In the genomic region with DNA sequence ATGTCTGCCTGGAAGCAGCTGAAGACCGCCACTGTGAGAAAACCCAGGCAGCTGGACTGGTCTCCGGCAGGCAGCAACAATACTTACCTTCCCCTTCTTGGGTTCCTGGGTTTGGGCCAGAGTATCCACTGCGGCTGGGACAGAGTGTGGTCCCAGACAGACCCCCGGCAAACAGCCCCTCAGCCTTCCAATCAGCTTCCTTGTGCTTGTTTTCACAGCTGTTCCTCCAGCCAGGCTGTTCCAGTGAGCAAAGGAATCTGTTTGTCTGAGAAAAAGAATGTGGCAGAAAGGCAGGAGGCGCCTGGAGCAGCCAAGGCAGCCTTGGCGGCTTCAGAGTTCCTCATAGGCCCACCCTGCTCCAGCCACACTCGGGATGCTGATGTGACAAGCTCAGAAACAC, we compare ENCODE assay signal across 12 mouse cellular contexts.
DNase-seq lines count a peak whose midpoint lies in the region; ATAC-seq and TF ChIP-seq lines count a peak whose summit lies in the region.
"Had no signal": no experiment of that assay in that cellular context is flagged by ENCODE, and none has a peak within 500 bp of the region (broad histone marks: within the 10 kb centered on the region; RNA-seq: fewer than 3 reads in every experiment).

No protein-coding gene starts in this region.

- H3K4me1 ChIP-seq in heart, embryonic 12.5 days (replicated peaks), result peaks cover 18% of the 10 kb centered on the region
- H3K4me1 ChIP-seq in embryonic facial prominence, embryonic 15.5 days, result peaks cover 11% of the 10 kb centered on the region; the same call in 1 of the 2 replicates

- peak; percentile 30 for DNase-seq in heart, postnatal 4 days
- DNase-seq in lung, postnatal 10 days, result peak; percentile 42
- DNase-seq in lung, postnatal 36 days, result no peak
- DNase-seq in thymus, postnatal 25 days, result no peak
- DNase-seq in layer of hippocampus, adult 9-10 months (ENCODE audit: low spot score), result no peak
- DNase-seq: thymus, postnatal 4 days had no signal

- H3K36me3 ChIP-seq in heart, embryonic 12.5 days, result no peaks in the 10 kb centered on the region
- H3K36me3 ChIP-seq in embryonic facial prominence, embryonic 15.5 days, result no peaks in the 10 kb centered on the region
- H3K36me3 ChIP-seq in myocyte (ENCODE audit: control insufficient read depth, insufficient read depth), result no peaks in the 10 kb centered on the region
- H3K36me3 ChIP-seq: heart, embryonic 10.5 days had no signal

- WGBS in heart, embryonic 12.5 days, result 27% methylated on average over 7 of the region's 7 CpGs
- 52% methylated on average over 7 of the region's 7 CpGs for WGBS in embryonic facial prominence, embryonic 15.5 days

- H3ac ChIP-seq in myocyte (ENCODE audit: control insufficient read depth, insufficient read length), result no peak overlapping the region

- no peak overlapping the region for H3K9ac ChIP-seq in heart, embryonic 12.5 days
- no peak overlapping the region for H3K9ac ChIP-seq in embryonic facial prominence, embryonic 15.5 days

- no peaks in the 10 kb centered on the region for H3K9me3 ChIP-seq in heart, embryonic 12.5 days (replicated peaks)
- no peaks in the 10 kb centered on the region for H3K9me3 ChIP-seq in embryonic facial prominence, embryonic 15.5 days (replicated peaks)
- H3K9me3 ChIP-seq: heart, embryonic 10.5 days had no signal

- TF ChIP-seq POLR2A in myocyte (IDR thresholded peaks at IDR 0.05; ENCODE audit: insufficient read length, low read depth), result no peak

- H3K4me2 ChIP-seq in heart, embryonic 12.5 days, result no peak overlapping the region
- no peak overlapping the region for H3K4me2 ChIP-seq in embryonic facial prominence, embryonic 15.5 days (replicated peaks)
- no peak overlapping the region for H3K4me2 ChIP-seq in myocyte (ENCODE audit: low read depth)

- H3K27ac ChIP-seq in heart, embryonic 12.5 days (ENCODE audit: poor library complexity, severe bottlenecking), result no peak overlapping the region; the same call in 1 of the 2 replicates
- H3K27ac ChIP-seq in embryonic facial prominence, embryonic 15.5 days (replicated peaks), result no peak overlapping the region
- H3K27ac ChIP-seq: heart, embryonic 10.5 days had no signal

- H3K4me3 ChIP-seq in heart, embryonic 12.5 days, result no peak overlapping the region
- H3K4me3 ChIP-seq in embryonic facial prominence, embryonic 15.5 days (replicated peaks), result no peak overlapping the region
- no peak overlapping the region for H3K4me3 ChIP-seq in myocyte
- H3K4me3 ChIP-seq: heart, embryonic 10.5 days had no signal

- H3K79me2 ChIP-seq in myocyte (ENCODE audit: control insufficient read depth, insufficient read depth), result no peaks in the 10 kb centered on the region

- ATAC-seq in heart, embryonic 12.5 days (ENCODE audit: insufficient number of reproducible peaks, low FRiP score), result no peak
- peak; percentile 19; the same call in 1 of the 2 replicates for ATAC-seq in embryonic facial prominence, embryonic 15.5 days (ENCODE audit: insufficient number of reproducible peaks, low FRiP score, low TSS enrichment, low read depth)
- ATAC-seq: forebrain, embryonic 16.5 days; lung, postnatal 0 days had no signal

- peaks cover 23% of the 10 kb centered on the region for H3K27me3 ChIP-seq in heart, embryonic 12.5 days (replicated peaks)
- peaks cover 13% of the 10 kb centered on the region; the same call in 1 of the 2 replicates for H3K27me3 ChIP-seq in embryonic facial prominence, embryonic 15.5 days
- H3K27me3 ChIP-seq in myocyte (ENCODE audit: control insufficient read depth, insufficient read depth, insufficient read length), result no peaks in the 10 kb centered on the region

TF ChIP-seq in myocyte, 11 proteins besides CTCF, POLR2A, EP300 and RAD21:
- TF ChIP-seq MAX (IDR thresholded peaks at IDR 0.05; ENCODE audit: low read depth), result no peak
- TF ChIP-seq USF1 (IDR thresholded peaks at IDR 0.05; ENCODE audit: low read depth), result no peak
- peak in 2 of 3 experiments; percentile 38 to 65 for TF ChIP-seq MYOG (IDR thresholded peaks at IDR 0.05; ENCODE audit: control insufficient read depth in 1 of 3, insufficient read depth in 1 of 3, insufficient read length in 2 of 3, low read depth in 2 of 3)
- TF ChIP-seq MYOD1 (IDR thresholded peaks at IDR 0.05; ENCODE audit: control insufficient read depth in 1 of 3, insufficient read length in 2 of 3, low read depth in 2 of 3), result peak in 2 of 3 experiments; percentile 61 to 72
- TF ChIP-seq REST (IDR thresholded peaks at IDR 0.05; ENCODE audit: insufficient read depth, insufficient read length), result no peak

Comparison
In these comparisons a context has a peak if more than half of its experiments do, and no peak if none do; other contexts are left out.
1. DNase-seq: peak in heart, postnatal 4 days (single experiment) and lung, postnatal 10 days (single experiment); none in lung, postnatal 36 days (single experiment), thymus, postnatal 25 days (single experiment) and layer of hippocampus, adult 9-10 months (single experiment).